In the genomic region with DNA sequence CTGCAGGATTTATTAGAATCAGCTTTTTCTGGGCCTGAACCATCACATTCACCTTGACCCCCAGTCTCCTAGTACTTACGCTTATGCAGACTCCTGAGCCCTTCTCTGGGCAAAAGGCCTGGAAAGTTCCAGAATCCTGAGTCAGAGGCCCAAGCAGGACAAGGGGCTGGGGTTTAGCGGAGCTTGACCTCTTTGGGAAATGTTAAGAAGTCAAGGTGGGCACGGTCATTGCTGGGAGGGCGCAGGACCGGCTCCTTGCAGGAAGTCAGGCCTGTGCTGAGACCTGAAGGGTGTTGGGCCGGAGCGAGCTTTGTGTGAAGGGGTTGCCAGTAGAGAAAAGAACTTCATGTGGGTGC, we compare ENCODE assay signal across 15 mouse cellular contexts.
DNase-seq lines count a peak whose midpoint lies in the region; ATAC-seq and TF ChIP-seq lines count a peak whose summit lies in the region.
"Had no signal": no experiment of that assay in that cellular context is flagged by ENCODE, and none has a peak within 500 bp of the region (broad histone marks: within the 10 kb centered on the region; RNA-seq: fewer than 3 reads in every experiment).

No protein-coding gene starts in this region.

- H3K36me3 ChIP-seq in kidney, embryonic 16.5 days (ENCODE audit: insufficient read depth, low read length): no peaks in the 10 kb centered on the region
- no peaks in the 10 kb centered on the region for H3K36me3 ChIP-seq in limb, embryonic 14.5 days (ENCODE audit: control insufficient read depth, insufficient read depth, low read length)
- H3K36me3 ChIP-seq: liver, embryonic 15.5 days had no signal

- H3K27me3 ChIP-seq in kidney, embryonic 16.5 days (ENCODE audit: insufficient read depth, low read length): no peaks in the 10 kb centered on the region
- H3K27me3 ChIP-seq in limb, embryonic 14.5 days (ENCODE audit: control insufficient read depth, insufficient read depth, low read length): no peaks in the 10 kb centered on the region
- H3K27me3 ChIP-seq: liver, embryonic 15.5 days had no signal

- H3K9ac ChIP-seq in kidney, embryonic 16.5 days (replicated peaks; ENCODE audit: low read length): no peak overlapping the region
- H3K9ac ChIP-seq in limb, embryonic 14.5 days (ENCODE audit: low read depth, low read length, severe bottlenecking): no peak overlapping the region
- H3K9ac ChIP-seq: liver, embryonic 15.5 days had no signal

- no peak overlapping the region for H3K4me3 ChIP-seq in kidney, embryonic 16.5 days (ENCODE audit: low read length)
- no peak overlapping the region for H3K4me3 ChIP-seq in embryonic fibroblast, embryonic 13.5 days (ENCODE audit: insufficient read depth, low read length)
- no peak overlapping the region for H3K4me3 ChIP-seq in limb, embryonic 14.5 days (replicated peaks; ENCODE audit: low read length)
- H3K4me3 ChIP-seq: erythroblast, embryonic 14.5 days; liver, embryonic 15.5 days had no signal

- H3K4me1 ChIP-seq in kidney, embryonic 16.5 days (ENCODE audit: insufficient read depth, low read length): no peaks in the 10 kb centered on the region
- H3K4me1 ChIP-seq in embryonic fibroblast, embryonic 13.5 days (ENCODE audit: control insufficient read depth, insufficient read depth, low read length): 0 out of 2 replicates have a peak, but pooled peaks cover 4% of the 10 kb centered on the region
- peaks cover 8% of the 10 kb centered on the region; the same call in 1 of the 2 replicates for H3K4me1 ChIP-seq in limb, embryonic 14.5 days (ENCODE audit: control insufficient read depth, insufficient read depth, low read length)
- H3K4me1 ChIP-seq: liver, embryonic 15.5 days had no signal

- 86% methylated on average over 7 of the region's 7 CpGs for WGBS in kidney, embryonic 16.5 days
- WGBS in limb, embryonic 14.5 days: 82% methylated on average over 7 of the region's 7 CpGs

- no peaks in the 10 kb centered on the region for H3K9me3 ChIP-seq in kidney, embryonic 16.5 days (ENCODE audit: low read length)
- no peaks in the 10 kb centered on the region for H3K9me3 ChIP-seq in limb, embryonic 14.5 days (ENCODE audit: control insufficient read depth, low read length)
- H3K9me3 ChIP-seq: liver, embryonic 15.5 days had no signal

- TF ChIP-seq POLR2A in embryonic fibroblast, embryonic 13.5 days (IDR thresholded peaks at IDR 0.05; ENCODE audit: low read depth, low read length): no peak
- TF ChIP-seq POLR2A in limb, embryonic 14.5 days (IDR thresholded peaks at IDR 0.05; ENCODE audit: borderline replicate concordance, extremely low read depth, insufficient read depth, insufficient read length): no peak

- H3K27ac ChIP-seq in kidney, embryonic 16.5 days (ENCODE audit: low read length): 0 out of 2 replicates have a peak overlapping the region, but pooled peaks have one; percentile 9
- peak overlapping the region; percentile 63 for H3K27ac ChIP-seq in embryonic fibroblast, embryonic 13.5 days (ENCODE audit: insufficient read depth, low read length)
- H3K27ac ChIP-seq in limb, embryonic 14.5 days (replicated peaks; ENCODE audit: low read depth, low read length): peak overlapping the region; percentile 39
- H3K27ac ChIP-seq: liver, embryonic 15.5 days had no signal

- H3K4me2 ChIP-seq in kidney, embryonic 16.5 days (replicated peaks; ENCODE audit: low read depth, low read length): no peak overlapping the region
- no peak overlapping the region for H3K4me2 ChIP-seq in limb, embryonic 14.5 days (replicated peaks; ENCODE audit: low read depth, low read length, severe bottlenecking)
- H3K4me2 ChIP-seq: heart, embryonic 11.5 days; liver, embryonic 15.5 days had no signal

- no peak for ATAC-seq in kidney, embryonic 16.5 days (ENCODE audit: low FRiP score, low TSS enrichment)
- ATAC-seq in limb, embryonic 14.5 days (ENCODE audit: low FRiP score, low read depth): no peak
- ATAC-seq: activated CD4-positive, CD25-positive, alpha-beta regulatory T cell, adult 4 months had no signal

- no peak for TF ChIP-seq CTCF in embryonic fibroblast, embryonic 13.5 days (IDR thresholded peaks at IDR 0.05; ENCODE audit: borderline replicate concordance, insufficient read depth, low read length)

- DNase-seq in adrenal gland, adult (ENCODE audit: inconsistent age in 2 of 2, low spot score in 1 of 2): peak; percentile 22 to 56
- DNase-seq in adrenal gland, postnatal 14 days: no peak
- DNase-seq in kidney, adult 9 months: no peak
- no peak for DNase-seq in limb, embryonic 14.5 days (ENCODE audit: low spot score)
- DNase-seq in frontal cortex, postnatal 10 days (ENCODE audit: low spot score in 2 of 2): no peak
- no peak for DNase-seq in thymus, postnatal 4 days
- DNase-seq: cerebellum, adult 11-12 months; layer of hippocampus, adult 9-11 months; right cerebral cortex, postnatal 4 days had no signal

Comparison
In these comparisons a context has a peak if more than half of its experiments do, and no peak if none do; other contexts are left out.
1. DNase-seq: peak in adrenal gland, adult (2 of 2); none in adrenal gland, postnatal 14 days (single experiment), kidney, adult 9 months (single experiment), limb, embryonic 14.5 days (single experiment), frontal cortex, postnatal 10 days (0 of 2) and thymus, postnatal 4 days (single experiment).
2. H3K27ac ChIP-seq: peak in every context shown above with its lines; median percentile 63 in embryonic fibroblast, embryonic 13.5 days; 39 in limb, embryonic 14.5 days; 9 in kidney, embryonic 16.5 days.